Mouse (Mus musculus) inflammation-experienced regulatory T-cells, adult 16 weeks (primary cell): ENCODE results near the gene Msmo1. TPM values are rescaled to one million over a fixed set of nuclear protein-coding genes. Genes with fewer than 3 reads are reported as not detected.

Source experiments
- polyA plus RNA-seq: library from polyadenylated mRNA; unstranded; fragments of 100-300 nt; shearing (Covaris generic); gene quantifications from one replicate; pipeline ENCODE4 v1.2.1, GENCODE M21; 2017

Gene Msmo1
- 73.4 TPM for polyA plus RNA-seq

DNA sequence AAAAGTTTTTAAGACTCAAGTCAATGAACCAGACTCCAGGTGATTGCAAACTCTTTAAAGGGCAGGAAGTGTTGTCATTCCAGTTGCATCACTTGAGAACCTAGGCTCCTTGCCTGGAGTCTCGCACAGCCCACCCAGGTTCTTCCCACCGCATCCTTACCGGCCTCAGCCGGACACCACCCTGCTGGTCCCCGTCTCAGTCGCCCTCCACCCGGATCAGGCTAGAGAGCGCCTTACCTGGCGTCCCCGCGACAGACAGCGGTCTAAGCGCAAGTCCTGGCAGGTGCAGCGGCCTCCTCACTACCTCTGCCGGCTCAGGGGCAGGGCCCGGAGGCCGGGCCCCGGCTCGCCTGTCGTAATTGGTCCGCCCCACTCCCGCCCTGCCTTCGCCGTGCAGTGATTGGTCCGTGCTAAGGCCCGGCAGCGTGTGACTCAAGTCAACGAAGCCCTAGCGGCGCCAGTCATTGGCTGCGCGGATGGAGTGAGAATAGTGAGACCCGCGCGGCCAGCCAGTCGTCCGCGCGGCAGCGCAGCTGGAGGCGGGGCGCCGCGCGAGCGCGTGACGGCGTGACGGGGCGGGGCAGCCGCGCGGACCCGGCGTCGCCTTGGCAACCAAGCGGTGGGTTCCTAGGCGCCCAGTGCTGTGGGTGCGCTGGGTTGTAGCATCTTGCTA, at the start of gene Msmo1:
Gene Msmo1 (minus strand): TSS at position 522 of the 673 bp plus-strand sequence.

DNA sequence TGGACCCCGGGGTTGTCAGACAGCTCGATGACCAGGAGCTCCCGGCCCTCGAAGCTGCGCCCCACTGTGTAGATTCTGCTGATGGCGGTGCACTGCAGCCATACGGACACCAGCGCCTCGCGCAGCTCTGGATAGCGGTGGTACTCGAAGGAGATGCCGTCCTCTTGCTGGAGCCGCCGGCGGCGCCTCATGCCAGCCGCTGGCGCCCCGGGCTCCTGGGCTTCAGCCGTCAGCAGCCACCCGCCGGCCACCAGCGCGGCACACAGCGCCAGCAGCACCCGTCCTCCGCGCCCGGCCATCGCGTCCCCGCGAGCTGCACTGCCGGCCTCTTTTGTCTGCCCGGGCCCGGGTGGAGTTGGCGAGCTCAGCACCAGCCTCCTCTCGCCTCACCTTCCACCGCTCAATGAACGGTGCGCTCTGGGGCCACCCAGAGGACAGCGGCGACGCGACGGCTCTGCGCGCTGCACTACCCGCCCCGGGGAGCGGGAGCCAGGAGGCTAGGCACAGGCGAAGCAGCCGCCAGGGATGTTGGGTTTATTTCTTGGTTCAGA, 40.9 kb downstream of the Msmo1 start, which contains the start of gene Cpe:
Gene Cpe (minus strand): TSS at position 404 of the 551 bp plus-strand sequence.

Other genes starting within 250 kb of the Msmo1 start
- 4.0 TPM for gene Cpe, start 40.7 kb downstream of the Msmo1 start, polyA plus RNA-seq
- gene Klhl2, start 116.2 kb upstream of the Msmo1 start, polyA plus RNA-seq = 2.2 TPM
- gene Tmem192, start 213.4 kb upstream of the Msmo1 start, polyA plus RNA-seq = 73.4 TPM